Mouse (Mus musculus) T-helper 17 cell (primary cell): Measurements from ENCODE around the gene Chic2.

ENCODE experiments used
- in situ Hi-C, 2 experiments: fragments of 300-600 bp; cut with MboI, MseI; formaldehyde crosslinking; loops; 1 replicate in 1 of 2; 2 replicates in 1 of 2; pipeline ENCODE4 v1.15.1; 2025; ENCODE audit warnings: high pct_unique_total_duplicates in 2 of 2

Chic2 gene

DNA sequence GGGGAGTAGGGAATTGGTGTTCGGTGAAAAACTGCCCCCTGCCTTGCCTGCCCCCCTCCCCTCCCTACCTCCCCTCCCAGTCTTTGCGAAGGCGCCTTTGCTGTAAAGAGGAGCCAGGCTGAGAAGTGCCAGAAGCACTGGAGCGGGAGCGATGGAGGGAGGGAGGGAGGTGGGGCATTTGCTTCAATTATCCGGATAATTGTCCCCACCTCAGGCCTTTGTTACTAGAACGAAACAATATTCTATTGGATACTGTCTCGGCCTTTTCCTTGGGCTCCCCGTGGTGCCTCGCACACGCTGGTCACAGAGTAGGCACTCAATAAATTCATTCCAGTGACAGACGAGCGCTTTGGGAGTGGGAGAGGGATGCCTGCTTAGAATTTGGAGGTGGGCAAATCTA lies 25.6 kb upstream of the Chic2 start:
- in situ Hi-C loops, result loop anchor here in 1 of 2 experiments (25.0 kb wide), 1 partner anchor 1242 kb away; the partner anchor contains the start of gene Clock

DNA sequence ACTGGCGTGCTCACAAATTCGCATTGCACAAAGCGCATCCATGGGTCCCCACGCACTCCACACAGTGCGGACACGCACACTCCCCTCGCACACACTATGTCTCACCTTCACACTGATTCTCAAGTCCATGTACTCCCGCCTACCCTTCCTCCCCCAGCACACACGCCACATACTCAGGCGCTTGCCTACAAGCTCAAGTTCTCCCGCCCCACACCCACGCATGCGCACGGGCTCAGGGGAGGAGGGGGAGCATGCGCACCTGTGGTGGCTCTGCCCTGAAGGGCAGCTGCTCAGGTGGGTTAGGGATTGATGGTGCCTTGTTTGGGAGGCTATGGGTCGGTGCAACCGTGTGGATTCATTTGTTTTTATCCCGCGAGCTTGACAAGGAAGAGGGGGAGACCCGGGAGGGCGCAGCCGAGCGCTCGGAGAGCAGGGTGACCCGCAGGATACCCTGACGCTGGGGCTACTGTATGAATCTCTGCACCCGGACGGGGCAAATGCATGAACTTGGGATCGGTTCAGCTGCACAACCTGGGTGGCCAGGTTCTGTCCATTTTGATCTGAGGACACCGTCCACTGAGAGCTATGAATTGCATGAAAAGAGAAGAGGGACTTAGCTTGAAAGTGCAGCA lies 22.7 kb upstream of the Chic2 start:
- in situ Hi-C loops, result loop anchor here in 1 of 2 experiments (5.0 to 25.0 kb wide), 2 partner anchors 60 to 1245 kb away; partner anchors contain the start of gene Clock

DNA sequence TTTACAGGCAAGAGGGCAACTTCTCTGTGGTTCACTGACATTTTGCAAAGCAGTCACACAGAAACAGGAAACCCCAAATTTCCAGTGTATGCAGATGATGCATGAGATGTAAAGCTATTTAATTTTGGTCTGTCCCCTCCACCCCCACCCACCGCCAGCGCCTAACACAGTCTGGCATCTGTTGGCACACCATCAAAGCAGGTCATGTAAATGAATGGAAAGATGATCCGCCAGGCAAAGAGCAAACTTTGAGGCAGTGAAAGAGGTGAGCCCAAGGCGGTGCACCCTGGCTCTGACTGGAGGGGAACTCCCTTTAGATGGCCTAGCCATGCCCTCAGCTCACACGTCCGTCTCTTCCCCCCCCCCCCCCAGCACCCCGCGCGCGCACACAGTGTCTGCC lies 22.1 kb upstream of the Chic2 start:
- in situ Hi-C loops, result loop anchor here in 1 of 2 experiments (5.0 to 25.0 kb wide), 2 partner anchors 59 to 1246 kb away; partner anchors contain the start of gene Clock

DNA sequence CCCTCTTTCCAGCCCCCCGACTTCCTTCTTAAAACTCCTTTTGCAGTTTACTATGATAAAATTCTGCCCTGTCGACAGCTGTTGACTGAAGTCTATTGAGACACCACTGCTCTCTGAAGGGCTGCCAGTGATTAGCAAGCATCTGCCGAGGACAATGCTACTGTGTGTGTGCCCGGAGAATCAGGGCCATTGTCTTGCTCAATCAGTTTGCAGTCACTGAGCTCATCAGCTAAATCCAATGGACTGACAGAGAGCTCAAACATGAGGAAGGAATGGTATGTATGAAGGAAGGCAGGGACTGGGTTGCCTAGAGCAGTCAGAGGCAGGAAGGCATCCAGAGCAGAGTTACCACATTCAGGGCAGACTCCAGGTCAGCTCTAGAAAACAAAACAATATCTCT lies 18.6 kb upstream of the Chic2 start:
- in situ Hi-C loops, result loop anchor here in 1 of 2 experiments (25.0 kb wide), 1 partner anchor 1249 kb away; the partner anchor contains the start of gene Clock

DNA sequence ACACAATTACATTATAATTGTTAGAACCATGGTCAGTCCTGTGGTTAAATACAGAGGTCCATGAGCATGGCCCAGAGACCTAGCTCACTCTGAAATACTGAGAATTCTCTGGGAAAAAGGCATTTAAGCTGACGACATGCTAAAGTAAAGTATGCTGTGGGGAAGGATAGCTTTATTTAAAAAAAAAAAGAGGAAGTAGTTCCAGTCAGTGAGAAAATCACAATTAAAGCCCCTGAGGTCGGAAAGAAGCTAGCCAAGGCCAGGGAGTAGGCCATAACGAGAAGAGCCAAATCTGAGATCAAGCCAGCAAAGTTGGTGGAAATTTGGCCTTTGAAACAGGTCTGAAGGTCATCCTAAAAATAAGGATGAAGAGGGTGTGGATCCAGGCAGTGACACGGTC lies 6.5 kb upstream of the Chic2 start:
- in situ Hi-C loops, result loop anchor here in 1 of 2 experiments (25.0 kb wide), 1 partner anchor 1261 kb away; the partner anchor contains the start of gene Clock

DNA sequence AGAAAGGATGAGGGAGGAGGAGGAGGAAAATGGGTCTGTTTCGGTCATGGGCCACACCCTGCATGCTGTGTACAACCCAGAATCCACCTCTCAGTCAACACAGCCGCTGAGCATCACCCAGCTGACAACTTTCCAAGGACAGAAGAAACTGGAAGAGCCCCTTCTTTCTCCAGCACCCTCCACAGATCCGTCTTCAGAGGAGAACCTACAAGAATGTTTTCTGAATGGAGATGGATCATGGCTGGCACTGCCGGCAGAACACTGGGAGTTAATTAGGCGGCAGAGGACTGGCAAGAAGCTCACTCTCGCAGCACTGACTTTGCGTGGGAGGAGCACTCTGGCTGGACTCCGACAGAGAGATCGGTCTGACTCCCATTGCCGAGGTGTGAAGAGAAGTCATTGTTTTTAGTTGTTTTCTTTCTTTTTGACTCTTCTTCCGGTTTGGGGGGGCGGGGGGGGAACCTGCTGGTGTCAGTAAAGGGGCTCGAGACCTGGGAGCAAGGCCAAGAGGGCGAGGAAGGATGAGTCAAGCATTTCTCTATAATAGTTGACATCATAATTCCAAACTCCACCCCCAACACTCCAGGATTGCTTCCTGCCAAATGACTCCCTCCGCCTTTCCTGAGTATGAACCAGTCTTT lies 2.2 kb upstream of the Chic2 start:
- in situ Hi-C loops, result loop anchor here in 1 of 2 experiments (10.0 kb wide), 1 partner anchor 522 kb away; no protein-coding TSS in a partner anchor

DNA sequence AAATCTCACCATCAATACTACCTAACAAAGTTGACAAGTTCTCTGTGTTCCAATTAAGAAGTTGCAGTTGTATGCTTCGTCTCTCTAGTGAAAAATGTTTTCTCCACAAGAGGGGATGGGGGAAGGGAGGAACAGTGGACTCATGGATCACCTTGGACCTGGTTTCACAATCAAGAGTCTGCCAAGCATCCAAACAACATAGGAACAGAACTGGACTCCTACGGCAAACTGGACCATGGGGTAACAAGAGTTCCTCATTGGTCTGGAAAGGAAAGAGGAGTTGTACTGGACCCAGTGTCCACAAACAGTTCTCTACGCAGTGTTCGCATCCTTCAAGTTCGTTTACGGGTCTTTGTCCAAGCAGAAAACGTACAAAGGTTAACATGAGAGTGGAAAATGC lies 797 bp upstream of the Chic2 start:
- in situ Hi-C loops, result loop anchor here in 1 of 2 experiments (10.0 kb wide), 1 partner anchor 521 kb away; no protein-coding TSS in a partner anchor

DNA sequence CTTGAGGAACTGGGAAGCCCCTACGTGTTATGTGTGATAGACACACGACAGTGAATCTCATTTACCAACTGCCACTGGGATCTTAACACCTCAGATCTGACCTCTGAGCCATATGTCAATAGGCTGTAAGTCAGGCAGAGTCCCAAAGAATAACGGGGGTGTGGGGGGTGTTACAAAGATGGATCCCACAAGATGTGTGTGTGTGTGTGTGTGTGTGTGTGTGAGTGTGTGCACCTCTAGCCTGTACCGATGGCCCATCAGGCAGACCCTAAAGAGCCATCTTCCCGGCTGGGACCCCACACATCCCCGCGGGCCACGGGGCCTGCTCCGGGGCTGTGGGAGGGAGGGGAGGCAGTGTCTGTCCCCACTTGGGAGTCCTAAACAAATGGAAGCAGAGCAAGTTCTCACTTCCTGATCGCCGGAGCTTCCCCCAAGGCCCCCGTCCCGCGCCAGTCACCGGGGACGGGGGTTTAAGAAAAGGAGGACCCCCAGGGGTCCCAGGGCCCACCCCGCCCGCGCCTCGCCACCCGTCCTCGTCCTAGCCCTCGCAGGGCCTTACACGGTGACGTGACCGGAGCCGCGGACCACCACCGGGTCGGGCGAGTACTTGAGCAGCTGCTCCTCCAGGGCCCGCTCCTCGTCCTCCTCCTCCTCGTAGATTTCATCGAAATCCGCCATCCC lies 813 bp downstream of the Chic2 start:
- in situ Hi-C loops, result loop anchor here in 1 of 2 experiments (10.0 kb wide), 1 partner anchor 519 kb away; no protein-coding TSS in a partner anchor

DNA sequence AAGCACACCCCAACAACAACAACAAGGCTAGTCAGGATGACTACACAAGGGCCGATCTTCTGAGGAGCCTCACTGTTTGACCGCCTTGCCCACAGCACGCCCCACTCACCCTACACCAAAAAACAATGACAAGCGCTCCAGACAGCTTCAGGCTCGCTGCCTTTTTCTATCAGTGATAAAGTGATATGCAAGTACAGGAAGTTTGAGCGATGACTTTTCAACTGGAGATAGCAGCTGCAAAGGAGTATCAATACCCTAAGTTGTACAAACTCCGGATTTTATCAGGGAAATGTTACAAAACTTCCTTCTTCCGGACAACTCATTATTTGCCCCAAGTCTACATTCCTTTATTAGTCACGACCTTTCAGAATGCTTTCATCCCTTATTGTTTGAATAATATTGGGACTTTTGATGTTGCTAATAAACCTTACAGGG lies 1.5 kb downstream of the Chic2 start:
- in situ Hi-C loops, result loop anchor here in 1 of 2 experiments (10.0 kb wide), 1 partner anchor 518 kb away; no protein-coding TSS in a partner anchor

DNA sequence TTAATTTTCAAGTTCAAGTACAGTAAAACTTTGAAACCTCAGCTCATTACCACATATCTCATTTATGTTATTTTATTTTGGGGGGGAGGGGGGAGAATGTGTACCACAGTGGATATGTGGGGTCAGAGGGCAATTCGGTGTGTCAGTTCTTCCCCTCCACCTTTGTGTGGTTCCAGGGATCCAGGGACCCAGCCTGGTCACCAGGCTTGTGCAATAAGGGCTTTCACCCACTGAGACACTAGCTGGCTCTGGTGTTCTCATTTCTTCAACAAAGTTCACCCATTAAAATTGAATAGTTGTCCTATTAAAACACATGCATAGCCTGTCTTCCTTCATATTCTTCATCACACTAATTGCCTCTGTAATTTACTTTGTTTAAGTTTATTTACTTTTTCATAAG lies 5.3 kb downstream of the Chic2 start:
- in situ Hi-C loops, result no loop called here

DNA sequence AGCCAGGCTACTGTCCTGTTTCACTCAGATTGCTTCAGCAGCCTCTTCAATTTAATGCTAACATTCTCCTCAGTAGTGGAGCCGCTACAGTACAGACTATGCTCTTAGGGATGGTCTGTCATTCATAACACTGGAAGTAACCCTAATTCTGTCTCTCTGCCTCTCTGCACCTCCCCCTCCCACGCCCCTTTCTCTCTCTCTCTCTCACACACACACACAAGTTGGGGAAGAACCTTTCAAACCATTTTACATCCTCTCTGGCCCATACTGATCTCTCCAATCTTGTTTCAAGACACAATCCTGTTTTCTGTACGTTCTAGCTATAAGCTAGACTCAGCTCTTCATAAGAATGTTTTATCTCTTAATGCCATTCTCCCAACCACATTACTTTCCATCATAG lies 9.1 kb downstream of the Chic2 start:
- in situ Hi-C loops, result no loop called here

DNA sequence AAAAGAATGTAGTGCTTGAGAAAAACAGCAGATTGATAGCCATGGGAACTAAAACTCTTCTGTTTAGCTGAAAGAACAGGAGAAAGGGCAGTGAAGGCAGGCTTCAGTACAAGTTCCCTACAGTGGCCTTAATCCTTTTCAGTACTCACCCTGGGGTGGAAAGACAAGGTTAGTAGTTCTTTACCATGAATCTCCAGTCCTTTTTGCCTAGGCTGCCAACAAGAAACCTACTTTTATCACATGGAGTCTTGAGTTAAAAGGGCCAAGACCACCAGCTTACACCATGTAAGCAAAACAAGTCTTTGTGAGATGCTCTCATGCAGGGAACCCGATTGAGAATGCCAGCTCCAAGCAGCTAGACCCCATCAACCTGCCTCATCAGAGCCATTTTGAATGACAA lies 29.8 kb downstream of the Chic2 start:
- in situ Hi-C loops, result no loop called here

DNA sequence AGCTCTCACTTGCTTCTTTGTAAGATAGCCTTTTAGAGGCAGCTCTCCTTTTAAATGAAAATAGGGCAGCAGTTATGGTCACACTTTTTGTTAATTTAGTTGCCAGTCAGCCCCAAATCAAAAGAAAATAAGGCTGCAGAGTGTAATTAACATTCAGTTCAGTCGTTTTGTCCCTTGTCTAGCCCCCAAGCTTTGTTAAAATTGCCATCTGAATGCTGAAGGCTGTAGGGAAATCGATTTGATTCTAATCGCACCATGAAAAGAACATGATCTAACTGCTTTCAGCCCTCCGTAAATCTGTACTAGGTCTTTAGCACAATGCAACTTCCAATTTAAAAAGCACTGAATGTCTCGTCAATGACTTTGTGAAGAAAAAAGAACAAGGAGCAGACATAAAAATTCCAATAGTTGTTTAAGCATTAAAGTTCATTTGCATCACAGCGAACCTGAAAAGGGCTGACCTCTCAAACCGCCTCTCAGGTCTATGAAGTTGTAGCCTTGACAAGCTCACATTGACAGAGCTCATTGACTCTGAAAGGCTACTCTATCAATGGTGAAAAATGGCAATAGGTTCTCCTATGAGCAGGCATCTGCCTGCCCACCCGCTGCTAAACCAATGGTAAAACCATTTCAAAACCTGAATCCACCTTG lies 31.7 kb downstream of the Chic2 start:
- in situ Hi-C loops, result no loop called here

DNA sequence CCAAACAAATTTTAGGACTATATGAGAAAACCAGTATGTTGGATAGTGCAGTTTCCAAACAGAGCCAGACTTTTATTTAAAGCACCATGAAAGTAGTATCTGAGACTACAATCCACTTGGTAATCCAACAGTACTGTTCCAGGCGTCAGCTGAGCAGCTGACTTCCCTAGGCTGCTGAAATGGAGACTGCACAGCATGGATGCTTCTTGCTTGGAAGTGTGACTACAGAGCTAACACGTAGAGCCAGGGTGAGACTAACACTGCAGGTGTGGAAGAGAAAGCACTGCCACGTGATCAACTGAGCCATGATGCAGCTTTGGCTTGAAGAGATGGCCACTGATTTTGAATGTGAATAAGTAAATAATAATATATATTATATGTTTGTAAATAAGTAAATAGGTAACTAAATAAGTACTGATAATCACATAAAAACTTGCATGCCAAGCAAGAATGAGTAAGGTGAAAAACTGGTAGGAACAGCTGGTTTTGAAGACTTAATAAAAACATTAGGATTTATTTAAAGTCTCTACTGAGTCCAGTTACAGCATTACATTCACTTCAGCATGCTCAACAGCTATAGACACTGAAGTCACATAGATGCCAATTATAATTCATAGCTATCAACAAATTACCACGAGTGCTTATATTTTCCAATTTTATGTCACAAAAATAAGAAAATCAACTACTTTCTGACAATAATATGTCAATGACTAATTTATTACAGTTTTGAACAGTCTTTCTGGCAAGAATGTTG lies 32.4 kb downstream of the Chic2 start:
- in situ Hi-C loops, result no loop called here

DNA sequence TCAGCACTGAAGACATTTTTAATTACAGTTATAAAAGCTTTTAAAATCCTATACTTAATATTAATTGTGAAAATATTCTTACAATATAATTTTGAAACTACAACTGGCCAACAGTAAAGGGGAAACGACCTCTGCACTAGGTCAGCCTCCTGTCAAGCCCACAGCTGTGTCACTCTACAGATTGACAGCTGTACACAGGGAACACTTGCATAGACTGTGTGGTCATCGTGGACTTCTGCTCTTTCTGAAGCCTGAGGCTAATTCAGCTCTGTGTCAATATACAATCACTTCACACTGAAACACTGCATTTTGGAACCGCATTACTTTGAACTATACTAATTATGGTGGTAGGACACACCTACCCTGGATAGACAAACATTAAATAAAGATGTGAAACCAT lies 39.8 kb downstream of the Chic2 start:
- in situ Hi-C loops, result loop anchor here in 1 of 2 experiments (5.0 kb wide), 1 partner anchor 63 kb away; no protein-coding TSS in a partner anchor

DNA sequence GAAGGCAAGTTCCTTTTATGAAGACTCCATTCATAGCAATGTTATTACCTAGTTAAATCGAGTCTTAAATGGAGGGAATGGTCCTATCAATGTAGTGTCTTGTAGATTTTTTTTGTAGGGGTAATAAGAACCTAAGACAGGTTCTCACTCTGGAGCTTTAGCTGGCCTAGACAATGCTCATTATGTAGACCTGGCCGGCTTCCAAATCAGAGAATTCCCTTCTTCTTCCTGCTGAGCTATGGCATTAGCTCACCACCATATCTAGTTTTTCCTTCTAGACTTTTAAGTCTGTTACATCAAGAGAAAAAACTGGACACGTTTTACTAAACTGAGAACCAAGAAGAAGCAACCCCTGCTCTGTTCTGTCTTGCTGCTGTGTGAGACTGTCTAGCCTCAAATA lies 42.5 kb downstream of the Chic2 start:
- in situ Hi-C loops, result no loop called here

DNA sequence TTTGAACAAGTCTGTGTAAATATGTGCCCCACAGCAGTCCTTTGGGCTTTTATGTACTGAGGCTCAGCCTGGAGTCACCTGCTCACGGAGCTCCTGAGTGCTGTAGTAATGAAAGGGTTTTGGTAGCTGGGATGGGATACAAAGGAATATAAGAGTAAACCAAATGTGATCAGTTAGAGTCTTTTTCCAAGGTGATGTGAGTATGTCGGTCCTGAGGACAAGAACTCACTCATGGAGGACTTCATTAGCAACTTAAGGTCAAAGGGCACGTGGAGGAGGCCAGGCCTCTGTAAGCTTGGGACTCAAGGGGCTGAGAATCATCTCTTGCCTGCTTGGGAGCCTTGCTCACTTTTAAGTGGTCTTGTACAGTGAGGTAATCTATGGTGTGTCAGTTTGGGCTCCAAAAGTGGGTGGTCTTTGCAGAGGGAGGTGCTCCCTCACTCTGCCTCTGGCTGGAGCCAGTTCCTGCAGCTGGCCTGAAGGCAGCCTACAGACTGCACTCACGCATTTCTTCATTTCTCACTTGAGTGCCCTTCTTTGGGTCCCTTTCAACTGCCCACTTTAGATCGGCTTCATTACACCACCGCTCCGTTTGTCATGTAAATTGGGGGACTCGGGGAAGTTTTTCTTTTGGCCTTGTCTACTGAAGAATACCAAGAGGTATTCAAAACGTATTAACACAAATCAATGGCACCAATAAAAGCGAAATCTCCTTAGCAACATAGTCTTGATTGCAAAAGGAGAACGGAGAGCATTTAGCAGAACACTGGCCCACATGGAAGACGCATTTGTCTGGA lies 45.7 kb downstream of the Chic2 start:
- in situ Hi-C loops, result no loop called here

DNA sequence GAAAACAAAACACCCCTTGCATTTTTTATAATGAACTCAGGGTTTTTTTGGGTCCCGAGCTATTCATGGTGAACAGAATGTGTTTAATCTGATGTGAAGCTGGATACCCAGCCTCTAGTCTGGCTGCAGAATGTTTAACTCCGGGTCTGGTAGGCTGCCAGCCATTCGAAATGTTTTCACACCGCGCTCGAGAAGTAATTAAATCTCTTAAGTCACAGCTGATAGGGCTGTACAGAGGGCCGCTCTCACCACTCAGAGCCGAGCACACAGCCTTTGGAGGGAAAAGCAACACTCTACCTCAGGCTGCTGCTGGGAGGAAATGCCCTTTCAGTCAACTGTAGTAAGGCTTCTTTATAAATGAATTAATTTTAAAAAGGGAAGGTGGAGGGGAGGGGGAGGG lies 49.6 kb downstream of the Chic2 start:
- in situ Hi-C loops, result no loop called here

DNA sequence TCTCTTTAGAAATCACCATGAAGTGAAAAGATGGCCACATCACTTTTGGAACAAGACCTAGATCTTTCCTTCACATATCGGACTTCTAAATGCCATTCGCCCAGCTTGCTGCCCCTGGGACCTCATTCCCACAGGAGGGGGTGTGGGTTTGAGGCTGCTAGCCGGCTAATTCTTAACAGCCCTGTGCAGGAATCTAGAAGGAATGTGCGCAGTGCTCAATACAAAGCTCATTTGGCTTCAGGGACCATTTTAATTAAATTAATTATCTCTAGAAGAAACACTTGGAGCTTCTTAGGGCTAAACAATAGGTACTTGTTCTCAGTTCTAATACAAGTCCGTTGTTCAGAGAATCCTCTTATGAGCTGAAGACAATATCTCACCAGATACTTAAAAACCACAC lies 60.5 kb downstream of the Chic2 start:
- in situ Hi-C loops, result no loop called here

DNA sequence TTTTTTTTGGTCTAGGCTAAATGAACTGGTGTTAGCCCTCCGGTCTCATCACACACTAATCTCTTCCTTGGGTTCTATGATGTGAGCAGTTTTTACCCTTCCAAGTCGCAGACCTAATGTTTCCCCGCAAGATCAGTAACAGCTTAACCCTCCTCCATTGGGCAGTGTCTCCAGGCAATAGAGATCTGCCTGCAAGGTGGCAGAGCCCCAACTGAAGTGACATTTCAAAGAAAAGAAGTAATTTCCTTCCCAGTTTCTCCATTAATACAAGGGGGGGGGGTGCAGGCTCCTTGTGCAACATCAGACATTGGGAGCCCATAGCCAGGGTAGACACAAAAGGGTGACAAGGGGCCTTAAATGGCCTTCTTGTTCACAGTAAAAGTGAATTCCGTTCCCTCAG lies 64.0 kb downstream of the Chic2 start:
- in situ Hi-C loops, result no loop called here
